Mouse (Mus musculus) cerebellum, postnatal 10 days (tissue): ENCODE results near the gene Mrvi1.

Source experiments
- DNase-seq, 2 experiments: peaks; one replicate each; pipeline ENCODE4 v3.0.0; 2021; ENCODE audit warnings: mixed read lengths in 2 of 2

Gene Mrvi1

DNA sequence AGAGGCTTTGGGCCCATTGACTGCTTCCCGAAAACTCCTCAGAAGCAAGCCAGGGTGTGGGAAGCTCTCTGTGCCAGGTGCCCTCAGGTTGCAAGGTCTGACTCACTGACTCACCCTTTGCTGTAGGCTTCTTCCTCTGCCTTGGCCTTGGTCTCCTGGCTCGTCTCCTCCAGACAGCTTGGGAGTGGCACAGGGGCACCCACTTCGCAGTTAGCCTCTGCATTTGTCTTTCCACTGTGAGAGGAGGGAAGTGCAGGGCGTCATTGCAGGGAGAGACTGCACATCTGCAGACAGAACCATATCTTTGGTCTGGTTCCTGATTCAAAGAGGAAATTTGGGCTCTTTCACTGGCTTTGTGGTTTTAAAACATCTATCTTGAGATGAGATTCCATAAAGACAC lies 104.2 kb downstream of the Mrvi1 start:
- DNase-seq: no peak

- no peak for DNase-seq
Observed at GRCm38 (mm10) chr7:110876965-110877364, 105.3 kb downstream of the Mrvi1 start.

GRCm38 (mm10) chr7:110868807-110869206 lies 113.5 kb downstream of the Mrvi1 start:
- DNase-seq: no peak

GRCm38 (mm10) chr7:110867116-110867515 lies 115.1 kb downstream of the Mrvi1 start:
- no peak for DNase-seq

GRCm38 (mm10) chr7:110866021-110866420 lies 116.2 kb downstream of the Mrvi1 start:
- no peak for DNase-seq

DNA sequence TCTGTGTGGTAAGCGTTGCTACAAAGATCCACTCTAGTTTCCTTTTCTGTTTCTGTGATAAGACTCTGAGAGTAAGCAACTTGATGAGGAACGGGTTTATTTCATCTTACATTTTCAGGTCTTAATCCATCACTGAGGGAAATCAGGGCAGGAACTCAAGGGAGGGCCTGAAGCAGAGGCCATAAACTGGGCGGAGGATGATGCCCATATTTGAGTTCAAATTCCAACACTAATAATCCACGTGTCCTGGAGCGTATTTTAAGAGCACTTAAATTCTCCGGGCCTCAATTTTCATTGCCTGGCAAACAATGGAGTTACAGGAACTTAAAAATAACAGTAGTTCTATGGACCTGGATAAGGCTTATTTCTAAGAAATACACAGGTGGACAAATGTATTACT lies 116.7 kb downstream of the Mrvi1 start:
- no peak for DNase-seq

DNA sequence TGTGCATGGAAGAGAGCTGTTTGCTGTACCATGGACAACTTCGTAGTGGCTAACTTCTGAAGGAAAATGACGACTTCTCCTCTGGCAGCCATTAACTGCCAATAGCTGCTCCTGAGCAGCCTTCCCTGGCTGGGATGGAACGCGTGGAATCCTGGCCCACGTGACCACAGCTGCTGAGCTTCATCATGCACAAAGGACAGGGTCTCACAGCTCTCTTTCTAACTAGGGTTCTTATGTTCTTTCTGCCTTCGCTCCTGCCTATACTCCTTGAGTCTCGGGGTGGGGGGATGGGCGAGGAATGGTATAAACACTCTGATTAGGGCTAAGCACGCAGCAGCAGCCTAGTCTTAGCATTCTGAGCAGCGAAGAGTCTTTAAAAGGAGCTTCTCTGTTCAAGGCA lies 117.2 kb downstream of the Mrvi1 start:
- no peak for DNase-seq

DNA sequence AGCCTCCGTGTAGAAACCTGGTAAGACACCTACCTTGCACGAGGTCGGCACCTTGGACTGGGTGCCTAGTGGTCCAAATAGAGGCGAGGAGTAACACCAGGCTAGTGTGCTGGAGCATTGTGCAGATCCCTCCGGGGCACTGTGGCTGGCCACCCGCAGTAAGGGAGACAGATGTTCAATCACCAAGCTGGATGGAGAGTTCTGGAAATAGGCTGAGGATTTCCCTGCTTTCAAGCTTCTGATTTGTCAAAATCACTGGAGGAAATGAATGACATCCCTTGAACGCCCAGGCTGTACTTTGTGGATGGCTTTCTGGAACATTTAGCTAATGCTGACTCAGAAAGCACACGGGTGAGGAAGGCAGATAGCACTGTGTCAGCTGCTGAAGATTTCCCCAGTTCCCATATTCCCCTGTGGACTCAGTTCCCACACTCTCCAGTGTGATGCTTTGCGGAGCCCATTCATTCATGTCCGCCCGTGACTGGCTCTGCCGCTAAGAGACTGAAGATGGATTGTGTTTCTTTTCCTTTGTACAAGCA lies 119.4 kb downstream of the Mrvi1 start, which contains the start of gene Lyve1:
Lyve1 (minus strand) TSS at position 489 of the 539 bp plus-strand sequence.
- no peak for DNase-seq

- no peak for DNase-seq
Observed at GRCm38 (mm10) chr7:110860129-110860528, 122.1 kb downstream of the Mrvi1 start.

GRCm38 (mm10) chr7:110855604-110856003 lies 126.7 kb downstream of the Mrvi1 start:
- DNase-seq: no peak

DNA sequence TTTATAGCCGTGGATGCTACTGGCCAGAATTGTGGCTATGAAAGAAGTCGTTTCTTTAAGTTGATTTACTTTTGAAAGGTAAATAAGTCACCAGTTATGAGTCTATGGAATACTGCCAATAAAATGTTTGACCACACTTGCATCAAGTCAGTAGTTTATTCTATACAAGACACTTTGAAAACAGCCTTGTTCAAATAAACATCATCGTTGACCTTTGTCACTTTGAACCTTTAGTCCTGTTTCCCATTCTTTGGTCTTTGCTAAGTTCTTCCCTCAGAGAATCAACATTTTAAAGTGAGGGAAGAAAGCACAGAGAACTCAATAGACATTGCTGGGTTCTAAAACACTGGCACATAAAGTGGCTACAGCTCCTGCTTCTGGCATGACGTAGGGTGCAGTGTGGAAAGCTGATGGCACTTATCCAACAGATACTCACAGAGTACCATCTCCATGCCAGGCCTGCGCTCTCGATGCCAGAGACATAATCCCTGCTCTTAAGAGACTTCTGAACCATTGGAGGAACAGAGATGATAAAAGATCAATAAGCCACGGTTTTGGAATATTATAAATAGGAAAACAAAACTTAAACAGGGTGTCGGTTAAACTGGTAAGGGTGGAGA lies 127.2 kb downstream of the Mrvi1 start:
- peak; percentile 82 to 86 for DNase-seq

DNA sequence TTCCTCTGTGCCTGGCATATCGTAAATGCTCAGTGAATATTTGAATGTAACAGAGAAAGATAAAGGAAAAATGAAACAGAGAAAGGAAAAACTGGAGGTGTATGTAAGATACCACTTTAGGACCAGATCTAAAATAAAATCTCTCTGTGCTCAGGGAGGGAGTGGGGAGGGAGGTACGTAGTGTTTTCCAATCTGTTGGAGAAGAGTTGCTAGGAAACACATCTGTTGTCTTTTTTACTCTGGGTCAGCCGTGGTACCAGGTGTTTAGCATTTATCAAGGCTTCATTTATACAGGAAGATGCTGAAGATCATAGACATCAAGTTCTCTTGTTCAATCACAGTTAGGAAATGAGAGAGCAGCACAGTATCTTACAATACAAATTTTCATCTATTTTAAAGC lies 127.7 kb downstream of the Mrvi1 start:
- DNase-seq: peak in 1 of 2 experiments; percentile 20

- peak; percentile 22 to 27 for DNase-seq
Observed at GRCm38 (mm10) chr7:110853611-110854010, 128.7 kb downstream of the Mrvi1 start.

DNA sequence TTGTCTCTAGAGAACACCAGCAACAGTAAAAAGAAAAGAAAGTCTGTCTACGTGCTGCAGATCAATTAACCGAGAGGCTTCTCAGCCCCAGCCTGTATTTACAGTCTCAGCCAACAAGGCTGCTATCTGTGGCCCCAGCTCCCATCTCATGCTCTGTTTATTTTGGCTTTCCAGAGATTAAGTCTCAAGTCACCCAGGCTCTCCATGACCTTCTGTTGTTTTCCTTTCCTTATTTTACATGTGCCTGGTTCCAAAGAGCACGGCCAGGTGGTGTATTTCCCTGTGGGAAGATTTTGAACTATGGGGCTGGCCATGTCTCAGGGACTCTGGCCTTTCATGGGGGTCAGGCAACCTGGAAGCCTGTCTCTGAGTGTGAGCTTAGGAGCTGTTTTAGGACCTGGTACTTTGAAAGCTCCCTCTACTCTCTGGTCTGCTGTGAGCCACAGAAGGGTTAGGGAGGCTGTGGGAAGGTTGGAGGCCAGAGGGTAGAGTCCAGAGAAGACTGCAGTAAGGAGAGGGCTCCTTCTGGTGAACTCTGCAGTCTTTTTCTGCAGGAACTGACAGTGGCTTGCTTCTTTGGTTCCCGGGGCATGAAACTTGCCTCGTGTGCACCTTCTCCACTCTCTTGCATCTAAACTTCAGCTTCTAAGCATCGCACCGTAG lies 130.6 kb downstream of the Mrvi1 start:
- no peak for DNase-seq

GRCm38 (mm10) chr7:110848371-110848770 lies 133.9 kb downstream of the Mrvi1 start:
- no peak for DNase-seq

- no peak for DNase-seq
Observed at GRCm38 (mm10) chr7:110847321-110847720, 134.9 kb downstream of the Mrvi1 start.

DNA sequence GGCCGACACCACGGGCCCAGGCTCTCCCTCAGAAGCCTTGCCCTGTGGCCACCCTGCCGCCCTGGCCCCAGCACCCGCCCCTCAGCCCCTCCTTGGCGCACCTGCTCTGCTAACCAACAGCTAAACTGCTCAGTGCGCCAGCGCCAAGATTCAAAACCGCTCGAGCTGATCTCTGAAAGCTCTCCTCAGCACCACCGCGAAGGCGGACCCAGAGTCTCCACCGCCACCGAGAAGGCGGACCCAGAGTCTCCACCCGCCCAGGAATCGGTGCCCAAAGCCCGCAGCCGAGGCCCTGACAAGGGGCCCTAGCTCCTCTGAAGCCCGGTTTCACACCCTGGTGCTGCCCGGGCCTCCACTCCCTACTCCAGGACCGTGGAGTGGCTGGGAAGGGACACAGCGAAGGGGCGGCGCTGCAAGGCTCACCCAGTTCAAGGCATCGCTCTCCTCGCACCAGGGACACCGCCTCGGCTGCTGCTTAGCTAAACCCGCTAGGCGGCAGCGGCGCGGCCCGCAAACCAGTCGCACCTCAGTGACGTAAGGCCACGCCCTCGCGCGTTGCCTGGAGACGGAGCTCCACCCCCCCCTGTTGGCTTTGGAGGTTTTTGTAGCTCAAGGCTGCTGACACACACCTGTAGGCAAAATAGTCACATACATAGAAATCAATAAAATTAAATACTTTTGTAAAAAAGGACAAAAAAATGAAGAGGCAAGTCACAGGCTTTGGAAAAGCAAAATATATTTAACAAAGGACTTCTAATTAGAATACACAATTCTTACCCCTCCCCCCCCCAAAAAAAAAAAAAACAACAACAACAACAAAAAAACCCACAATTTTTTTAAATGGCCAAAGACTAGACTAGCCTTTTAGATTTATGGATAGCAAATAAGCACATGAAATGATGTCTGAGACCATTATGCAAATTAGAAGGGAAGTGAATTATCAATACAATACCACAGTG lies 138.1 kb downstream of the Mrvi1 start, which contains the start of gene Rnf141:
Rnf141 (minus strand) TSS at position 542 of the 959 bp plus-strand sequence.
- peak; percentile 97 to 98 for DNase-seq

GRCm38 (mm10) chr7:110840332-110840731 lies 141.9 kb downstream of the Mrvi1 start:
- no peak for DNase-seq

- no peak for DNase-seq
Observed at GRCm38 (mm10) chr7:110834522-110834921, 147.7 kb downstream of the Mrvi1 start.

DNA sequence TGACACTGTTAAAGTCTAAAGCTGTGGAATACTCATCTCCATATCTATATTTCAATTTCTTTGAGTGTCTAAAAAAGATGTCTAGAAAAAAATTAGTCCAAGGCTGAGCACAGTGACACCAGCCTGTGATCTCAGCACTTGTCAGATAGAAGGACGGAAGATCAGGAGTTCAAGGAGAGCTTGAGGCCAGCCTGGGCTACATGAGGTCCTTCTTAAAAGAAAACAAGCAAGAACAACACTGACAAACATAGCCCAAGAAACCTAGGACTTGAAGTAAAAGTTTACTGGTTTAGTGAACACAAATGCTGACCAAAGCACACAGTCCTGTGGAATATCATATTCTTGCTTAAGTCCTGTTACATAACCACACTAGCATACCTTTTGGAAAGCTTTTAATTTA lies 148.2 kb downstream of the Mrvi1 start:
- no peak for DNase-seq

DNA sequence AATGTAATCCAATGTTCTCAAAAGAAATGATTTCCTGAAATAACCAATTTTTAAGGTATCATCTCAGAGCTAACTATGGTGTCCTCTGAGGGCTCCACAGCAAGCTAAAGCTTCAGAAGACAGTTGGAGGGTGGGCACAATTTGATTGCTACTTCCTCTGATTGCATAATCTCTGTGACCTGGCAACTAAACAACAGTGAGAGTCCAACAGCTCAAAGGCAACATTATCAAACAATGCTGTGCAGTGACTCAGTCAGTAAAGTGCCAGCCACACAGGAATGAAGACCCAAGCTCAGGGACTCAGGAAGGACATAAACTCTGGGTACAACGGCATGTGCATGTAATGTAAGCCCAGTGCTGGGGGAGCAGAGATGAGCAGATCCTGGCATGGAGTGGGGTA lies 149.2 kb downstream of the Mrvi1 start:
- DNase-seq: no peak

GRCm38 (mm10) chr7:110823995-110824953 lies 158.0 kb downstream of the Mrvi1 start:
- DNase-seq: no peak
